Mouse (Mus musculus) E14TG2a.4 (cell line): ENCODE results near the gene 4933407L21Rik.

Experiments
- CTCF ChIP-seq: conservative IDR thresholded peaks from 2 replicates; pipeline ENCODE4 v1.5.1; 2014; ENCODE audit warnings: low read length
- NANOG ChIP-seq: IDR thresholded peaks from 2 replicates; pipeline ENCODE4 v1.6.1; 2014; ENCODE audit warnings: borderline replicate concordance, low read length, mixed read lengths

DNA sequence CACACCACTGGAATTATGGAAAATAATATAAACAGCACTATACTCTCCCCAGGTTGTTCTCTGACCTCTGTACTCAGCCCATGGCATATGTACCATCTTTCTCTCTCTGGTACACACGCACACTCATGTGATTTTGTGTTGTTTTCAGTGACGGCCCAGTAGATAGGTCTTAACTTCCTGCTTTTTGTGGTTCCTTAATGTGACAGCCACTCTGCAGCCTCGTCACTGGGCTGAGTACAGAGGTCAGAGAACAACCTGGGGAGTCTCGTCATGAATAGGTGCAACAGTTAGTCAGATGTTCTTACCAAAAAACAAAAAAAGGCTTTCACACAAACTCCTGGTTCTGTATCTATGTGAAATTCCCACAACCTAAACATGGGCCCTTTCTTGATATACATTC lies 60.1 kb downstream of the 4933407L21Rik start:
- no peak for TF ChIP-seq CTCF
- TF ChIP-seq NANOG, result no peak
